Mouse (Mus musculus) heart, postnatal 0 days (tissue): ENCODE data around the gene Defb28. TPM values are rescaled to one million over a fixed set of nuclear protein-coding genes. Genes with fewer than 3 reads are reported as not detected.

Source experiments
- ATAC-seq: fragments of 200-750 bp; cut with Nextera tagmentation; 2 replicates; pipeline ENCODE4 v1.8.0; 2017; ENCODE audit warnings: low read depth, moderate number of reproducible peaks, moderate library complexity; ENCODE audit not compliant: insufficient read depth
- DNase-seq: peaks from one replicate; pipeline ENCODE4 v3.0.0-alpha.2; 2016; ENCODE audit warnings: low spot score
- H3K27ac ChIP-seq: fragments of 300-500 bp; sonication (generic); 2 replicates; pipeline ENCODE4 v1.5.1; 2014; ENCODE audit warnings: low read depth, mild to moderate bottlenecking
- H3K27me3 ChIP-seq: fragments of 300-500 bp; sonication (generic); 2 replicates; pipeline ENCODE4 v1.6.1; 2014; ENCODE audit warnings: low read length, mixed read lengths; ENCODE audit not compliant: control insufficient read depth, insufficient read depth
- H3K36me3 ChIP-seq: fragments of 300-500 bp; sonication (generic); replicated peaks from 2 replicates; pipeline ENCODE4 v1.6.1; 2014; ENCODE audit warnings: low read length, mixed read lengths; ENCODE audit not compliant: control insufficient read depth, insufficient read depth
- H3K4me1 ChIP-seq: fragments of 300-500 bp; sonication (generic); 2 replicates; pipeline ENCODE4 v1.6.1; 2014; ENCODE audit warnings: antibody characterized with exemption; ENCODE audit not compliant: control insufficient read depth, insufficient read depth
- H3K4me2 ChIP-seq: fragments of 300-500 bp; sonication (generic); 2 replicates; pipeline ENCODE4 v1.6.1; 2014; ENCODE audit warnings: low read depth, mild to moderate bottlenecking, low read length, moderate library complexity
- H3K4me3 ChIP-seq: fragments of 300-500 bp; sonication (generic); 2 replicates; pipeline ENCODE4 v1.5.1; 2014; ENCODE audit warnings: low read depth, low read length
- H3K9ac ChIP-seq: fragments of 300-500 bp; sonication (generic); replicated peaks from 2 replicates; pipeline ENCODE4 v1.6.1; 2014; ENCODE audit warnings: low read depth, low read length, mixed read lengths
- H3K9me3 ChIP-seq: fragments of 300-500 bp; sonication (generic); replicated peaks from 2 replicates; pipeline ENCODE4 v1.6.1; 2016; ENCODE audit warnings: low read length; ENCODE audit not compliant: control insufficient read depth
- CTCF ChIP-seq: IDR thresholded peaks from 2 replicates; pipeline ENCODE4 v1.5.1; 2016; ENCODE audit warnings: antibody characterized with exemption, control low read depth, low read depth
- EP300 ChIP-seq: IDR thresholded peaks from 2 replicates; pipeline ENCODE4 v1.6.1; 2016; ENCODE audit warnings: antibody characterized with exemption, low read depth
- WGBS: fragments of 180-500 bp; shearing (Covaris S2); extraction: QIAGEN DNeasy Blood & Tissue Kit; methylation state at CpG from one replicate; pipeline ENCODE4 v1.1.7; 2014; 5-methylcytosine and 5-hydroxymethylcytosine counted together
- polyA plus RNA-seq: library from polyadenylated mRNA; unstranded; fragments of >200 nt; fragmentation: Nextera tagmentation; extraction: Ambion mirVana; gene quantifications from 2 replicates; pipeline ENCODE4 v1.2.1, GENCODE M21; 2015
- total RNA-seq: library from RNA; depleted of rRNA; stranded (reverse); fragments of >200 nt; gene quantifications from 2 replicates; pipeline ENCODE4 v1.2.3, GENCODE M21; 2014; ENCODE audit warnings: low replicate concordance

Gene Defb28
- total and polyA plus RNA-seq, 2 experiments from 2014 or later = not detected

DNA sequence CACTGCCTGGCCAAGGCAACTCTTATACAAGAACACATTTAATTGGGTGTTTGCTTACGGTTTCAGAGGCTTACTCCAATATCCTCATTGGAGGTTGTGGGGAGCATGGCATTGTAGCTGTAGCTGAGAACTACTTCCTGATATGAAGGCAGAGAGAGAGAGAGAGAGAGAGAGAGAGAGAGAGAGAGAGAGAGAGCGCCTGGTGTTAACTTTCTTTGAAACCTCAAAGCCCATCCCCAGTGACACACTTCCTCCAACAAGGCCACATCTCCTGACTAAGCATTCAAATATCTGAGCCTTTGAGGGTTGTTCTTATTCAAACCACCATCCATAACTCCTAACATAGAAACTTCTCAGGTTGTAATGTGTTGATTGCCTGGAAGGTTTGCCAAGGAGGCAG lies 14.1 kb upstream of the Defb28 start:
- no peak for TF ChIP-seq EP300
- TF ChIP-seq CTCF = no peak
- ATAC-seq (no peak), DNase-seq (no peak)
- Histone ChIP-seq H3K4me1 (no peaks in the 10 kb centered on the region), H3K27me3 (no peaks in the 10 kb centered on the region), H3K27ac (no peak overlapping the region), H3K9me3 (no peaks in the 10 kb centered on the region), H3K36me3 (no peaks in the 10 kb centered on the region), H3K4me2 (no peak overlapping the region), H3K9ac (no peak overlapping the region), H3K4me3 (no peak overlapping the region)
- 71% methylated on average over 2 of the region's 2 CpGs for WGBS

DNA sequence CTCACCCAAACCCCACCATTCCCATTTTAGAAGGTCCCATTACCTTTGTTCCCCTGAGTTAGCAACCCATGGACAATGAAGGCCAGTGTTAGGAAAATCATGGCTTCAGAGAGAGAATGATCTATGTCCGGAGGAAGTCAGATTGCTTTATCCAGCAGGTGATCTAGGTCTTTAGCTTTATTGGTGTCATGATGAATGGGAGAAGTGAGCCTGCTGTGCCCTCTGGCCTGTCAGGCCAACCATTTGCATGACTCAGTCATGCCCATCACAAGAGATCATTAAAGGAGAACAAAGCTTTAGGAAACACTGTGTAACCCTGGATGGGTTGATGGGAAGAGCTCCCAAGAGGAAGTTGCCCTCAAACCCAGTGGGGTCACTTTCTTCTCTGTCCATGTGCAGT lies 6.5 kb upstream of the Defb28 start, which contains the start of gene Defb26:
Gene Defb26, minus strand, starts transcription at position 101 of the 400 bp plus-strand sequence.
- no peaks in the 10 kb centered on the region for H3K36me3 ChIP-seq
- DNase-seq (no peak), ATAC-seq (no peak)
- H3K9ac ChIP-seq = no peak within 1 kb of the TSS
- no peaks in the 10 kb centered on the region for H3K9me3 ChIP-seq
- H3K27ac ChIP-seq = no peak within 1 kb of the TSS
- no peak for TF ChIP-seq CTCF
- TF ChIP-seq EP300 = no peak
- H3K4me3 ChIP-seq = no peak within 1 kb of the TSS
- no peaks in the 10 kb centered on the region for H3K27me3 ChIP-seq
- WGBS = 87% methylated on average over 1 of the region's 1 CpGs
- H3K4me2 ChIP-seq = no peak within 1 kb of the TSS
- no peaks in the 10 kb centered on the region for H3K4me1 ChIP-seq

DNA sequence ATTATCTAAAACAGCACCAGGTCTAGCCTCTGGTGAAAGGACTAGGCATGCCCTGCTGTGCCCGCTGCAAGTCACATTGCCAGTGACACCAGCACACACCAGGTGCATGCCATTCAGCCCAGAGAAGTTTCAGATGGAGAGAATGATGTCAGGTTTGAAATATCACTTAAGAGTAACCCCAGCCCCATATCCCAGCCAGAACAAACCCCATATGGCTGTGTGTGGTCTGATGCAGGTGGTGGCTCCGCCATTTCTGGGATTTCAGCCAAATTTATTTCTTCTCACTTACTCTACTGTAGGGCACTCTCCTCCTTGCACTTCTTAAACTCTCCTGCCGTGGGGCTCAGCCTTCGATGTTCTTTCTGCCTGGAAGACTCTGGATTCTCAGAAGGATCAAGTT lies 2.0 kb upstream of the Defb28 start:
- no peak for DNase-seq
- no peaks in the 10 kb centered on the region for H3K36me3 ChIP-seq
- 66% methylated on average over 4 of the region's 4 CpGs for WGBS
- ATAC-seq = no peak
- no peaks in the 10 kb centered on the region for H3K9me3 ChIP-seq
- H3K27me3 ChIP-seq = no peaks in the 10 kb centered on the region
- no peak overlapping the region for H3K4me3 ChIP-seq
- no peaks in the 10 kb centered on the region for H3K4me1 ChIP-seq
- H3K27ac ChIP-seq = no peak overlapping the region
- H3K4me2 ChIP-seq = no peak overlapping the region
- TF ChIP-seq EP300 (no peak), CTCF (no peak)
- H3K9ac ChIP-seq = no peak overlapping the region

DNA sequence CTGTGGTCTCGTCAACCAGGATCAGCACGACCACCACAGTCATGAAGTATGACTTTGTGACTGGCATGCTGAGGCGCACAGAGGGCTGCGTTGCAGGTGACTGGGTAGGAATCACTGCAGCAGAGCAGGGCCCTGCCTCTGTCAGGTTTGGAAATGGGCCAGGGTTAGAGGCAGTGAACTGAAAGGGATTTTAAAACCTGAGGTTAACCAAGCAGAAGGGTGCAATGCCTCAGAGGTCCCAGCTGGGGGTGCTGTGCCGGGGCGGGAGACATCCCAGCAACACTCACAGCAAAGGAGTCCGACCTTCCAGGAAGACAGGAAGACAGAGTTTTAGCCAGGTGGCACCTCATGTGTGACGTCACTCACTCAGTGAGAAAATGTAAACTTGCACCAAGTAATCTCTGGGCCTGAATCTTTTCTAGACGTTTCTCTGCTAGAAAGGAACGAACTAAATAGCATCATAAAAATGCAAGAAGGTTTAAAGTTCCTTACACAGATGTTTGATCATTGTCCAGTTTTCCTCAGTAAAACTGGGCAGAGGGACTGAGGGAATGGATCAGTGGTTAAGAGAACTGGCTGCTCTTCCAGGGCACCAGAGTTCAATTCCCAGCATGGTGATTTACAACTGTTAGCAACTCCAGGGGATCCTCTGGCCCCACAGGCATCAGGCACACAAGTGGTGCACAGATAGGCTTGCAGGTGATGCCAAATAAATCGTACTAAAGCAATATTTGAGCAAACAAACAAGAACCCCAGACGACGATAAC lies 22.1 kb downstream of the Defb28 start, which contains the start of gene Defb29:
Gene Defb29, minus strand, starts transcription at position 155 of the 767 bp plus-strand sequence.
- Histone ChIP-seq H3K36me3 (no peaks in the 10 kb centered on the region), H3K4me2 (no peak within 1 kb of the TSS), H3K9ac (no peak within 1 kb of the TSS), H3K4me1 (no peaks in the 10 kb centered on the region), H3K27me3 (no peaks in the 10 kb centered on the region), H3K9me3 (no peaks in the 10 kb centered on the region), H3K27ac (no peak within 1 kb of the TSS), H3K4me3 (no peak within 1 kb of the TSS)
- no peak for ATAC-seq
- DNase-seq = no peak
- 49% methylated on average over 13 of the region's 13 CpGs for WGBS
- TF ChIP-seq CTCF (no peak), EP300 (no peak)

DNA sequence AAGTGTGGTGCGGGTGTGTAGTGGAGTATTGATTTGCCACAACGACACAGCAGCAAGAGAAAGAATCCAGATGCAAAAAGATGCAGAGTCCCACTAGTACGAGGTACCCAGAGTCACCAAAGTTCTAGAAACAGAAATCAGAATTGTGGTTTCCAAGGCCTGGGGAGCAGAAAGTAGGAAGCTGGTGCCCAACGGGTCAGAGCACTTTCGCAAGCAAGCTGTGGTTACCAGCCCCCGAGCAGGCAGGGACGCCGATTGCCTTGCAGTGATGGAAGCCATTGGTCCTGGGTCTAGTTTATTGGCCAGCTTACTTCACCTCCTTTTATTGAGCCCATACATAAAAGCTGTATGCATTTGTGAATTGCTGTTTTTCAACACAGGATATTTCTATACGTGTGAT lies 23.9 kb downstream of the Defb28 start:
- 76% methylated on average over 9 of the region's 9 CpGs for WGBS
- no peaks in the 10 kb centered on the region for H3K4me1 ChIP-seq
- no peaks in the 10 kb centered on the region for H3K36me3 ChIP-seq
- no peaks in the 10 kb centered on the region for H3K27me3 ChIP-seq
- H3K9ac ChIP-seq = no peak overlapping the region
- no peaks in the 10 kb centered on the region for H3K9me3 ChIP-seq
- H3K27ac ChIP-seq = no peak overlapping the region
- TF ChIP-seq CTCF (no peak), EP300 (no peak)
- no peak overlapping the region for H3K4me2 ChIP-seq
- no peak overlapping the region for H3K4me3 ChIP-seq
- no peak for DNase-seq
- ATAC-seq = no peak

DNA sequence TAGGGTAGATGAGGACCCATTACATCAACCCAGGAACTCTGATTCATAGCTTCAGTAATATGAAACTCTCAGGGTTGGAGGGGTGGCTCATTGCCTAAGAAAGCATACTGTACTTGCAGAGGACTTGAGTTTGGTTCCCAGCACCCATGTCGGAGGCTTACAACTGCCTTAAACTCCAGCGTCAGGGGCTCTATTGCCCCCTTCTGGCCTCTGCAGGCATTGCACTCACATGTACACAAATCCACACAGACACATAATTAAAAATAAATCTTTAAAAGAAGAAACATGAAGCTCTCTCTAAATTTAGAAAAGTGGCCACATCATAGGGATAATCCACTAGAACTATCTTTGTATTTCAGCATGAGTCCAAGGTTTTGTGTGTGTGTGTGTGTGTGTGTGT lies 24.8 kb downstream of the Defb28 start:
- no peak for ATAC-seq
- 69% methylated on average over 2 of the region's 2 CpGs for WGBS
- Histone ChIP-seq H3K36me3 (no peaks in the 10 kb centered on the region), H3K4me1 (no peaks in the 10 kb centered on the region), H3K9me3 (no peaks in the 10 kb centered on the region), H3K4me3 (no peak overlapping the region), H3K27me3 (no peaks in the 10 kb centered on the region), H3K27ac (no peak overlapping the region), H3K4me2 (no peak overlapping the region), H3K9ac (no peak overlapping the region)
- TF ChIP-seq CTCF (no peak), EP300 (no peak)
- no peak for DNase-seq
